Mouse (Mus musculus) MN1 (cell line): ENCODE data around the gene Spred1.
A peak's percentile ranks its signal among the peaks of the same experiment; 100 is the strongest.

Experiments
- DNase-seq: peaks from one replicate; pipeline ENCODE4 v3.0.0-alpha.2; 2016; ENCODE audit warnings: low spot score

The Spred1 gene

GRCm38 (mm10) chr2:117121212-117121983 is at the start of gene Spred1:
Gene Spred1 (plus strand): TSS chr2:117121374.
- DNase-seq: peak; percentile 23

- DNase-seq: no peak
Observed at GRCm38 (mm10) chr2:117071596-117071995, 49.6 kb upstream of the Spred1 start.

DNA sequence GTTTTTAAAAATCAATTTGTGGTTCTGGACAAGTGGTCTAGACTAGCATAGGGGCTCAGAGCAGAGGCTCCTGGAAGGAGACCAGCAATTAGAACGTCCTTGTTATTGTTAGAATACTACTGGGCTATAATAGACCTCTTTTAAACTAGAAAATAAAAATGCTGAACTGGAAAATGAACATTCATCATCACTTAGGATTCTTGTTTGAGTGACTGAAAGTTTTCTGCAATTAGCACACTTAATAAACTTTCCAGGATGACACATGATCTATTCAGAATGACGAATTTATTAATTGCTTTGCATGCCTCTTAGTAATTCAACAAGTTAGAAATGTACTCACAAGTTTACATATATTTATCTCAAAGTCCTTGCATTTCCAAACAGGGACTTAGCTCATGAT is 42.5 kb upstream of the Spred1 start:
- no peak for DNase-seq

DNA sequence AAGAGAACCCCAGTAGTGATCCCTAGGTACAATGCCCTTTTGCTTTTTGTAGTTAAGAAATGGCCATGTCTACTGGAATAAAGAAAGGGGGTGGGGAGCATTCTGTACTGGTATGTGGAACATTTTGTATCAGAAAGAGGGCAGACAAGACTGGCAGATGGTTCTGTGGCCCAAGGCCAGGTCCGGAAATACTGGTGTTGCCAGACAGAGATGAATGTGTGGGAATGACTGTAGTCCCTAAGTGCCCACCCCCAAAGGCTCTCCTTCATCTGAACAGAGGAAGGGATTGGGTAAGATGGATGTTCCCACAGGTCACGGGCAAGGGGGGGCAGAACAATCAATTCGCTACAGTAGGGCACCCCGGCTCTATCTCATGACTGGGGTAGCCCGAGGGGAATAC is 41.6 kb upstream of the Spred1 start:
- DNase-seq: no peak

- peak; percentile 32 for DNase-seq
Observed at GRCm38 (mm10) chr2:117086002-117086765, 35.0 kb upstream of the Spred1 start.

DNA sequence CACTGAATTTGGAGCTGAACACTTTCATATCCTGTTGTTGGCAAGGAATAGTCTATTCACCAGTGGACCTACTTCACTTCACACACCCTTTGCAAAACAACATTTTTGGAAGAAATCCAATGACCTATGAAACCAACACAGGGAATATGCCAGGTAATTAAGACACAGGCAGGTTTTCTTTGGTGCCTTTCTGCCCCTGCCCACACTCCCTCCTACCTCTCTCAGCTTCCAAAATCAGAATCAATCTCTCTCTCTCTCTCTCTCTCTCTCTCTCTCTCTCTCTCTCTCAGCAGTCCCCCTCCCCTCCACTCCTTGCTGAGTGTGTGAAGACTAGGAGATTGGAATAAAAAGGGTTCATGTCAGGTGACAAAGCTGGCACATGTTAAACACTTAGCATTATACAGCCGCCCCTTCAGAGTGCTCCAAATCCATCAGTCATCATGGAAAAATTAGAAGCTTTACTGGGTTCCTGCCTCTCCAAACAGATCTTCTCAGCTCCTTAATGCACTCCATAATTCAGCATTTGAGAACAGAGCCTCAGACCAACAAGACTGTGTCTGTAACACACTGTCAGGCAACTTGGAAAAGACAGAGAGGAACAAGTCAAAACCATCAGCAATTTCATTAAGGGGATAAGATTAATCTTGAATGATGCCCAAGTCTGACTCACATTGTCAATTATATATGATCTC is 34.3 kb upstream of the Spred1 start:
- peak; percentile 59 for DNase-seq

- no peak for DNase-seq
Observed at GRCm38 (mm10) chr2:117087458-117087820, 33.7 kb upstream of the Spred1 start.

GRCm38 (mm10) chr2:117089482-117089881 is 31.7 kb upstream of the Spred1 start:
- no peak for DNase-seq

- no peak for DNase-seq
Observed at GRCm38 (mm10) chr2:117090061-117090460, 31.1 kb upstream of the Spred1 start.

- no peak for DNase-seq
Observed at GRCm38 (mm10) chr2:117092946-117093401, 28.2 kb upstream of the Spred1 start.

- no peak for DNase-seq
Observed at GRCm38 (mm10) chr2:117095491-117095890, 25.7 kb upstream of the Spred1 start.

DNA sequence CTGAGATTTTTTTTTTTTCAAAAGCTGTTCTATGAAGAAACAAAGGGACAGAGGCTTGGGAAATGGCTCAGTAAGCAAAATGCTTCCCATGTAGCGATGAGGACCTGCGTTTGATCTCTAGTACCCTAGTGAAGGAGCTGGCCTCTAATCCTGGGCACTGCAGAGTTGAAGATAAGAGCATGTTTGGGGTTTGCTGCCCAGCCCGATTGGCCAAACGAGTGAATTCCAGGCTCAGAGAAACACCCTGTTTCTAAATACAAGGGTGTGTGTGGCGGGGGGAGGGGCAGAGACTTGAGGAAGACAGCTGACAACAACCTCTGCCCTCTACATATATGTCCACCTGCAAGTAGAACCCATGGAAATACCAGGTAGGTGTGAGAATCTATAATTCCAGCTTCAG is 23.9 kb upstream of the Spred1 start:
- DNase-seq: no peak

- DNase-seq: no peak
Observed at GRCm38 (mm10) chr2:117099316-117099715, 21.9 kb upstream of the Spred1 start.

- no peak for DNase-seq
Observed at GRCm38 (mm10) chr2:117103461-117103860, 17.7 kb upstream of the Spred1 start.

GRCm38 (mm10) chr2:117105407-117105806 is 15.8 kb upstream of the Spred1 start:
- no peak for DNase-seq

- DNase-seq: no peak
Observed at GRCm38 (mm10) chr2:117108059-117108458, 13.1 kb upstream of the Spred1 start.

GRCm38 (mm10) chr2:117109296-117109695 is 11.9 kb upstream of the Spred1 start:
- DNase-seq: no peak

DNA sequence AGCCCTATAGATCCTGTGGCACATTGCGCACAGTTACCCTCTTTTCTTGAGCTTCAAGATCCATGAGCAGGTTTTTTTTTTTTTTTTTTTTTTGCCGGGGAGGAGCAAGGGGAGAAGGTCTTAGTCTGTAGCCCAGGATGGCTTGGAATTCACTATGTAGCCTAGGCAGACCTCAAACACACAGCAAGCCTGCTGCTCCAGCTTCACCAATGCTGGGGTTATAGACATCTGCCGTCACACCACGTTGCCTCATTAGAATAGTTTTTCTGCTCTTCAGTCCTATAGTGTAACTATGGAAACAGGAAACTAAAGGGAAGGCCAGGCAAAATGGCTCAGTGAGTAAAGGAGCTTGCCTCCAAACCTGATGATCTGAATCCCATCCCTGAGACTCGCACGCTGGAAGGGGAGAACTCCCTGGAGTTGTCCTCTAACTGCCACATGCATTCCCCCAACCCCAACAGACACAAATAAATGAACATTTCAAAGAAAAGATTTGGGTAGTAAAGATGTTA is 10.8 kb upstream of the Spred1 start:
- DNase-seq: no peak

GRCm38 (mm10) chr2:117113262-117113661 is 7.9 kb upstream of the Spred1 start:
- DNase-seq: no peak

DNA sequence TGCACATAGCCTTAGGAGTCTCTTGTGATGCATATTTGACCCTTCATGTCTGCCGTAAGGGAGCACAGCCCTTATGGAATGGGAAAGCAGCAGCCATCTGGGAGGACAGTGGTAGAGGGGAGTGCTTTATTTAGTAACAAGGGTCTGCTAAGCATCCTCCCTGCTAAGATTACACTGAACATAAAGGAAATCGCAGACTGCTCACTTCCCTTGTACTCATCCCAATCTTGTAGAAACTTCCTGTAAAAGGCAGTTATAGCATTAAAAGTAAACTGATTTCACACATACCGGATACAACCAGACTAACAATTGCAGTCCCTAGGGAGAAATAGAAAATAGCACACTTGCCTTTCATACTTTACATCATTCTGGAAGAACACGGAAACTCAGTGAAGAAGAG is 7.4 kb upstream of the Spred1 start:
- DNase-seq: no peak

GRCm38 (mm10) chr2:117118516-117118915 is 2.7 kb upstream of the Spred1 start:
- DNase-seq: no peak
